Mouse (Mus musculus) megakaryocyte, embryonic 14.5 days (primary cell): Measurements from ENCODE around the gene Dhcr7. TPM values are rescaled to one million over a fixed set of nuclear protein-coding genes. Genes with fewer than 3 reads are reported as not detected.

Experiments used
- H3K27me3 ChIP-seq: replicated peaks from 2 replicates; pipeline ENCODE3; 2012; ENCODE audit warnings: inconsistent platforms
- H3K36me3 ChIP-seq: replicated peaks from 2 replicates; pipeline ENCODE3; 2012; ENCODE audit warnings: low read length, inconsistent platforms, mixed read lengths
- H3K4me1 ChIP-seq: 2 replicates; pipeline ENCODE4 v1.6.1; 2012; ENCODE audit warnings: inconsistent platforms
- H3K4me3 ChIP-seq: replicated peaks from 2 replicates; pipeline ENCODE3; 2012; ENCODE audit warnings: moderate library complexity, mild to moderate bottlenecking, inconsistent platforms
- H3K9me3 ChIP-seq: 2 replicates; pipeline ENCODE4 v1.6.1; 2012; ENCODE audit warnings: inconsistent platforms
- FLI1 ChIP-seq: IDR thresholded peaks from 2 replicates; pipeline ENCODE4 v1.6.1; 2012; ENCODE audit warnings: low read length, inconsistent platforms, mixed read lengths
- GATA1 ChIP-seq: IDR thresholded peaks from 3 replicates; pipeline ENCODE4 v1.6.1; 2012; ENCODE audit warnings: mixed read lengths, low read length, inconsistent platforms, borderline replicate concordance
- polyA plus RNA-seq: library from polyadenylated mRNA; stranded (reverse); fragments of >175 nt; gene quantifications from 2 replicates; pipeline ENCODE4 v1.2.3, GENCODE M21; 2012; ENCODE audit warnings: low replicate concordance; ENCODE audit not compliant: insufficient read depth

Gene Dhcr7
- polyA plus RNA-seq, 1 experiment = 14.5 TPM

- Histone ChIP-seq H3K4me3 (peak overlapping the region; percentile 24), H3K4me1 (peaks cover 28% of the 10 kb centered on the region), H3K9me3 (no peaks in the 10 kb centered on the region), H3K36me3 (peaks cover 95% of the 10 kb centered on the region), H3K27me3 (no peaks in the 10 kb centered on the region)
- no peak for TF ChIP-seq FLI1
- TF ChIP-seq GATA1 = no peak
Observed at GRCm38 (mm10) chr7:143801195-143802065, 21.5 kb upstream of the Dhcr7 start.

DNA sequence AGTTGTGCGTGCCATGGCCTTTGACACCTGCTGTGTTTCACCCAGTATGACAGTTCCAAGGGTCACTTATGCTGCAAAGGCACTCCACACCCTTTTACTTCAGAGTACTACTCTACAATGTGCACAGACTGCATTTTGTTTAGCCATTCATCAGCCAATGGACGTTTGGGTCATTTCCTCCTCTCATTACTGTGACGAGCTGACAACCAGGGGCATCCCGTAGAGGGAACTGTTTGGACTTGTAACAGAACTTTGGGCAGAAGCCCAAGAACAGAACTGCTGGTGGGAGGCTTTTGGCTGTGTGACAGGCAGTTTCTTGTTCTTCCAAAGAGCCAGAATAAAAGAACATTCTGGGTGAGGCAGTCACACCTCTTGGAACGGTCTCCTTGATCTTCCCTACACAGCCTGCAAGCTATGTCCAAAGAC is 17.7 kb upstream of the Dhcr7 start:
- TF ChIP-seq FLI1 = no peak
- TF ChIP-seq GATA1 = no peak
- Histone ChIP-seq H3K9me3 (no peaks in the 10 kb centered on the region), H3K4me3 (no peak overlapping the region), H3K4me1 (peaks cover 12% of the 10 kb centered on the region), H3K27me3 (no peaks in the 10 kb centered on the region), H3K36me3 (peaks cover 95% of the 10 kb centered on the region)

DNA sequence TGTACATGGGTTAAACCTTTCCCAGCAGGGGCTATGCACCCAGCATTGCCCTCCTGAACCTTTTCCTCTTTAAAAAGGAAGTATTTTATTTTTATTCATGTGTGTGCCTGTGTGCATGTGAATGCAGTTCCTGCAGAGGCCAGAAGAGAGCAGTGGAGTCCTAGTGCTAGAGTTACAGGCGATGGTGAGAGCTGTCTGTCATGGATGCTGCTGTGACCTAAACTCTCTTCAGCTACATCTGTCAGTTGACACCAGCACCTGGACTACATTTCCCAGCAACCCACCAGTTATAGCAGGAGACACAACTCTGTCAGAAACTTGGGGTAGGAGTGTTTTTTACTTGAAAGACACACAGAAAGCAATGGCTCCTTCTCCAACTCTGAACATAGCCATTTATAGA is 14.0 kb upstream of the Dhcr7 start:
- H3K9me3 ChIP-seq = peaks cover 8% of the 10 kb centered on the region
- H3K36me3 ChIP-seq = peaks cover 95% of the 10 kb centered on the region
- no peak for TF ChIP-seq GATA1
- TF ChIP-seq FLI1 = no peak
- H3K4me3 ChIP-seq = no peak overlapping the region
- no peaks in the 10 kb centered on the region for H3K27me3 ChIP-seq
- H3K4me1 ChIP-seq = no peaks in the 10 kb centered on the region

- H3K4me3 ChIP-seq = no peak overlapping the region
- peaks cover 24% of the 10 kb centered on the region for H3K4me1 ChIP-seq
- TF ChIP-seq GATA1 (no peak), FLI1 (no peak)
- H3K9me3 ChIP-seq = no peaks in the 10 kb centered on the region
- H3K27me3 ChIP-seq = no peaks in the 10 kb centered on the region
- H3K36me3 ChIP-seq = peaks cover 53% of the 10 kb centered on the region
Observed at GRCm38 (mm10) chr7:143819201-143819600, 3.7 kb upstream of the Dhcr7 start.

- Histone ChIP-seq H3K9me3 (no peaks in the 10 kb centered on the region), H3K36me3 (peaks cover 33% of the 10 kb centered on the region), H3K27me3 (no peaks in the 10 kb centered on the region), H3K4me1 (peaks cover 36% of the 10 kb centered on the region), H3K4me3 (peak overlapping the region; percentile 23)
- TF ChIP-seq FLI1 (no peak), GATA1 (no peak)
Observed at GRCm38 (mm10) chr7:143821241-143821640, 1.7 kb upstream of the Dhcr7 start.

DNA sequence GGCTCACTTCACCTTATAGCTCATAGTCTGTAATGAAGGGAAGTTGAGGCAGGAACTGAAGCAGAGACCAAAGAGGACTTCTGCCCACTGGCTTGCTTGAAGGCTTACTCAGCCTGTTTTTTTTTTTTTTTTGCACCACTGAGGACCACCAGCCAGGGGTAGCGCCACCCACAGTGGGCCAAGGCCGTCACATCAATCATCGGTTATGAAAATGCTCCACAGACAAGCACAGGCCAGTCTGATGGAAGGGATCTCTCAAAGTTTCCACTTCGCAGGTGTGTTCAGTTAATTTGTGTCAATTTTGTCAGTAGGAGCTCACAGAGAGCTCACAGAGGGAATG is 291 bp downstream of the Dhcr7 start:
- Histone ChIP-seq H3K36me3 (peaks cover 20% of the 10 kb centered on the region), H3K27me3 (no peaks in the 10 kb centered on the region)

GRCm38 (mm10) chr7:143826985-143827384 is 4.0 kb downstream of the Dhcr7 start:
- H3K4me1 ChIP-seq = peaks cover 57% of the 10 kb centered on the region
- TF ChIP-seq FLI1 (no peak), GATA1 (no peak)
- H3K27me3 ChIP-seq = no peaks in the 10 kb centered on the region
- peaks cover 8% of the 10 kb centered on the region for H3K36me3 ChIP-seq
- no peaks in the 10 kb centered on the region for H3K9me3 ChIP-seq
- H3K4me3 ChIP-seq = no peak overlapping the region

More for the DNA sequence above, 291 bp downstream of the Dhcr7 start:
- TF ChIP-seq GATA1 = no peak
- TF ChIP-seq FLI1 = no peak
- Histone ChIP-seq H3K4me3 (peak overlapping the region; percentile 97), H3K9me3 (no peaks in the 10 kb centered on the region), H3K4me1 (peaks cover 44% of the 10 kb centered on the region)

- TF ChIP-seq FLI1 (no peak), GATA1 (no peak)
Observed at GRCm38 (mm10) chr7:143829504-143830331, 6.8 kb downstream of the Dhcr7 start.

DNA sequence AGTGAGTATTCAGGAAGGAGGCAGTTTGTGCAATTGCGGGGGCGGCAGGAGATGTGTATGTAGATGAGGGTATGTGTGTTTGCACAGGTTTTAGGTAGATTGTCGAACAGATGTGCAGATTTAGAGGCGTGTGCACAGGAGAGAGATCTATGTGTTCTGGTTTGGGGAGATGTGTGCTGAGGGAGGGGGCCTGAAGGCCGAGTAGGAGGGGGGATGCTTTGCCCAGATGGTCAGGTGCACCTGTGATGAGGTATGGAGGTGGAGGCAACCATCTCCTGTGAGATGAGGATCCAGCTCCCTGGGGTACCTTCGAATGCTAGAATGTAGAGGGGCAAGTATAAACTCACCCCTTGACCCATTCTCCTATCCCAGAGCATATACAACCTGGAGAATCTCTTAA is 7.5 kb downstream of the Dhcr7 start:
- peaks cover 77% of the 10 kb centered on the region for H3K4me1 ChIP-seq
- peaks cover 42% of the 10 kb centered on the region for H3K36me3 ChIP-seq
- no peaks in the 10 kb centered on the region for H3K27me3 ChIP-seq
- TF ChIP-seq GATA1 (no peak), FLI1 (no peak)
- H3K9me3 ChIP-seq = no peaks in the 10 kb centered on the region
- peak overlapping the region; percentile 96 for H3K4me3 ChIP-seq

More at GRCm38 (mm10) chr7:143829504-143830331, 6.8 kb downstream of the Dhcr7 start:
- H3K4me1 ChIP-seq = peaks cover 74% of the 10 kb centered on the region
- H3K36me3 ChIP-seq = peaks cover 35% of the 10 kb centered on the region
- no peaks in the 10 kb centered on the region for H3K9me3 ChIP-seq
- H3K27me3 ChIP-seq = no peaks in the 10 kb centered on the region
- H3K4me3 ChIP-seq = peak overlapping the region; percentile 96

DNA sequence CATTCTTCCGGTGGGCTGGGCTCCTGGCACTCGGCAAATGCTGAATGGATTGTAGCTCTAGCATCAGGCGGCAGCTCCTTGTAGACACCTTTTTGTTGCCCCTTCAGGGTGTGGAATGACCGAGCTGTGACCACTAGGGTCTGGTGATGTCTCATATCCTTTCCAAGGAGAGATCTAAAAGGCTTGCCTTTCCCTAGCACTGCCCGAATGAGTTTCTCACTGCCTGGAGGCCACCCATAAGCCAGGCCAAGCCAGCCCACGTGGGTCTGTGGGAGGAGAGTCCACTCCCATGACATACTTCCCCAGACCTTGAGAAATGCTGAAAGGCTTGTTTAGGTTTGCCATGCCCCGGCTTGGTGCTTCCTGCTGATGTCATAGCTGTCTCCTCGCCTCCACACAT is 9.3 kb downstream of the Dhcr7 start:
- H3K4me1 ChIP-seq = peaks cover 73% of the 10 kb centered on the region
- no peaks in the 10 kb centered on the region for H3K27me3 ChIP-seq
- H3K36me3 ChIP-seq = peaks cover 60% of the 10 kb centered on the region
- TF ChIP-seq GATA1 = no peak
- no peak for TF ChIP-seq FLI1
- H3K9me3 ChIP-seq = no peaks in the 10 kb centered on the region
- H3K4me3 ChIP-seq = peak overlapping the region; percentile 29
